Mouse (Mus musculus) heart, embryonic 14.5 days (tissue): ENCODE data around the gene Btnl6. TPM values are rescaled to one million over a fixed set of nuclear protein-coding genes. Genes with fewer than 3 reads are reported as not detected.

ENCODE experiments used
- ATAC-seq: fragments of 200-750 bp; cut with Nextera tagmentation; 2 replicates; pipeline ENCODE4 v1.8.0; 2017; ENCODE audit warnings: low read depth, moderate TSS enrichment; ENCODE audit not compliant: insufficient number of reproducible peaks, insufficient read depth, low FRiP score
- H3K27ac ChIP-seq, 2 experiments: fragments of 200-500 bp in 1 of 2; fragments of 300-500 bp in 1 of 2; sonication (generic) in 1 of 2; replicated peaks in 1 of 2; 2 replicates each; pipeline ENCODE4 v1.5.1; 2012 to 2014; ENCODE audit warnings: low read depth in 2 of 2, low read length in 2 of 2, control low read depth in 1 of 2, mild to moderate bottlenecking in 1 of 2, mixed read lengths in 1 of 2; ENCODE audit not compliant: control insufficient read depth in 1 of 2, insufficient read depth in 1 of 2
- H3K27me3 ChIP-seq: fragments of 300-500 bp; sonication (generic); 2 replicates; pipeline ENCODE4 v1.6.1; 2014; ENCODE audit warnings: mild to moderate bottlenecking, low read length, control low read depth; ENCODE audit not compliant: control insufficient read depth, insufficient read depth
- H3K36me3 ChIP-seq: fragments of 300-500 bp; sonication (generic); 2 replicates; pipeline ENCODE4 v1.6.1; 2014; ENCODE audit warnings: mild to moderate bottlenecking, control low read depth, low read length, mixed read lengths; ENCODE audit not compliant: control insufficient read depth, insufficient read depth
- H3K4me1 ChIP-seq, 2 experiments: fragments of 200-500 bp in 1 of 2; fragments of 300-500 bp in 1 of 2; sonication (generic) in 1 of 2; 2 replicates each; pipeline ENCODE4 v1.6.1; 2012 to 2014; ENCODE audit warnings: low read length in 2 of 2, control low read depth in 1 of 2, mixed read lengths in 1 of 2; ENCODE audit not compliant: control insufficient read depth in 2 of 2, insufficient read depth in 2 of 2
- H3K4me2 ChIP-seq: fragments of 300-500 bp; sonication (generic); 2 replicates; pipeline ENCODE4 v1.6.1; 2014; ENCODE audit warnings: mild to moderate bottlenecking, low read length
- H3K4me3 ChIP-seq, 2 experiments: fragments of 200-500 bp in 1 of 2; fragments of 300-500 bp in 1 of 2; sonication (generic) in 1 of 2; 2 replicates each; pipeline ENCODE4 v1.5.1; 2012 to 2014; ENCODE audit warnings: low read length in 2 of 2, mild to moderate bottlenecking in 2 of 2, control low read depth in 1 of 2, low read depth in 1 of 2, moderate library complexity in 1 of 2; ENCODE audit not compliant: control insufficient read depth in 1 of 2, insufficient read depth in 1 of 2
- H3K9ac ChIP-seq: fragments of 300-500 bp; sonication (generic); 2 replicates; pipeline ENCODE4 v1.6.1; 2014; ENCODE audit warnings: mild to moderate bottlenecking, low read length
- H3K9me3 ChIP-seq: fragments of 300-500 bp; sonication (generic); 2 replicates; pipeline ENCODE4 v1.6.1; 2016; ENCODE audit warnings: low read length, control low read depth; ENCODE audit not compliant: control insufficient read depth
- WGBS: fragments of 180-500 bp; shearing (Covaris S2); extraction: QIAGEN DNeasy Blood & Tissue Kit; methylation state at CpG from one replicate; pipeline ENCODE4 v1.1.7; 2014; 5-methylcytosine and 5-hydroxymethylcytosine counted together
- polyA plus RNA-seq: library from polyadenylated mRNA; unstranded; fragments of >200 nt; fragmentation: Nextera tagmentation; extraction: Ambion mirVana; gene quantifications from 2 replicates; pipeline ENCODE4 v1.2.1, GENCODE M21; 2014

Btnl6 gene
- polyA plus RNA-seq, 1 experiment from 2014 or later: not detected

GRCm38 (mm10) chr17:34559895-34560294 is 42.7 kb upstream of the Btnl6 start:
- WGBS: 26% methylated on average over 15 of the region's 15 CpGs
- Histone ChIP-seq H3K4me3 (no peak overlapping the region), H3K9me3 (0 out of 2 replicates have a peak, but pooled peaks cover 2% of the 10 kb centered on the region), H3K36me3 (no peaks in the 10 kb centered on the region), H3K9ac (no peak overlapping the region), H3K27ac (no peak overlapping the region), H3K27me3 (no peaks in the 10 kb centered on the region), H3K4me1 (peaks cover 8% of the 10 kb centered on the region in 2 experiments), H3K4me2 (no peak overlapping the region)
- ATAC-seq: no peak

DNA sequence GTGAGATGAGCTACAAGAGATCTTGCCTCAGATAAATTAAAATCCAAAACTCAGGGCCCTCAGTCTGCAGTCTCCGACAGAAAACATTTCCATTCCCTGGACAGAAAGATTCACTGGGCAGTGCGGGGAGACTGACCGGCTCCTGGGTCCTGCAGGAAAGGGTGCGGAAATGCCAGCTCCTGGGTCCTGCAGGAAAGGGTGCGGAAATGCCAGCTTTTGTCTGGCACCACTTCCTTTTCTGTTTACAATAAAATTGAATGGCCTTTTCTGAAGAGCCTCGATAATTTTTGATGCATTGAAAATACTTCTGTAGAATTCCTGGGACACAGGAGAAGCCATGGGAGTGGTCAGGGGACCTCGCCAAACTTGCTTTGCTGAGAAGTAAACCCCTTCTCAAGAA is 42.0 kb upstream of the Btnl6 start:
- Histone ChIP-seq H3K4me1 (peaks cover 3% of the 10 kb centered on the region in 2 experiments; a peak in 3 of 4 replicates), H3K9me3 (0 out of 2 replicates have a peak, but pooled peaks cover 2% of the 10 kb centered on the region), H3K4me2 (no peak overlapping the region), H3K27me3 (no peaks in the 10 kb centered on the region), H3K4me3 (no peak overlapping the region), H3K27ac (no peak overlapping the region), H3K36me3 (no peaks in the 10 kb centered on the region), H3K9ac (no peak overlapping the region)
- no peak for ATAC-seq
- WGBS: 81% methylated on average over 7 of the region's 7 CpGs

GRCm38 (mm10) chr17:34557411-34557810 is 40.3 kb upstream of the Btnl6 start:
- H3K9me3 ChIP-seq: 0 out of 2 replicates have a peak, but pooled peaks cover 2% of the 10 kb centered on the region
- H3K4me2 ChIP-seq: no peak overlapping the region
- H3K27me3 ChIP-seq: no peaks in the 10 kb centered on the region
- ATAC-seq: no peak
- no peak overlapping the region for H3K4me3 ChIP-seq
- H3K4me1 ChIP-seq: no peaks in the 10 kb centered on the region; a peak in 1 of 4 replicates
- H3K36me3 ChIP-seq: no peaks in the 10 kb centered on the region
- H3K9ac ChIP-seq: no peak overlapping the region
- WGBS: 74% methylated on average over 11 of the region's 11 CpGs
- H3K27ac ChIP-seq: no peak overlapping the region

GRCm38 (mm10) chr17:34556406-34556805 is 39.3 kb upstream of the Btnl6 start:
- H3K4me2 ChIP-seq: no peak overlapping the region
- H3K4me1 ChIP-seq: no peaks in the 10 kb centered on the region; a peak in 1 of 4 replicates
- H3K4me3 ChIP-seq: no peak overlapping the region
- no peaks in the 10 kb centered on the region for H3K36me3 ChIP-seq
- H3K27ac ChIP-seq: no peak overlapping the region
- no peaks in the 10 kb centered on the region for H3K27me3 ChIP-seq
- H3K9ac ChIP-seq: no peak overlapping the region
- 69% methylated on average over 8 of the region's 8 CpGs for WGBS
- no peak for ATAC-seq
- 0 out of 2 replicates have a peak, but pooled peaks cover 2% of the 10 kb centered on the region for H3K9me3 ChIP-seq

DNA sequence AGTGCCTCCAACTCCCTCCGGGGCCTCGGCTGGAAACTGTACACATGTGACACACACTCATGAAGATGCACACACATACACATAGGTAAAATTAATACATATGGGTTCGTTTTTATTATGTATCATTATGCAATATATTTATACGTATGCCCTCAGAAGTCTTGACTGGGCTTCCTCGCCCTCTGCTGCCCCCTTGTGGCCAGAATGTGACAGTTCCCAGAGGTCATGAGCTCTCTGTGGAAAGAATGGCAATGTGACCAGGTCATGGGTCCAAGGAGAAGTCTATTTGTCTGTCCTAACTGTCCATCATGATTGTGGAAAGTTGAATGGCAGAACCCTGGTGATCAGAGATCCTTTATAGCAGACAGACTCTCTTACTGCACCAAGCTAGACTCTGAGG is 38.3 kb upstream of the Btnl6 start:
- ATAC-seq: no peak
- 24% methylated on average over 5 of the region's 5 CpGs for WGBS

DNA sequence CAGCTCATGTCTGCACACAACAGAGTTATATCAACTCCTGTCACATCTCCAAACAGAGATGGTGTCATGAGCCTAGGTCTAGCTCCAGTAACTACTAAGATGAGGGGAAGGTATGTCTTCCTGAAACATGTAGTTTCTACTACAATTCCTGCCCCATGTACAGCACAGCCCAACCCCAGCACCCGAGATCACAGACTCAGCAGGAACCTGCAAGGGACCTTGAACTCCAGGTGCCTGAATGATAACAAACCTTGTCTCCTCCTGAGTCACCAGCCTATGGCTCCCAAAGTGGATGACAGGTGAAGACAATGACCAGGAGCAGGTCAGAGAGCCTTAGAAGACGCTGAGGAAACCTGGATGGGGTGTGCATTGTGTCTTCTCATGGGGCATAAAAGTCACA is 32.7 kb upstream of the Btnl6 start:
- Histone ChIP-seq H3K9ac (no peak overlapping the region), H3K4me3 (no peak overlapping the region), H3K27ac (no peak overlapping the region), H3K4me2 (no peak overlapping the region), H3K27me3 (no peaks in the 10 kb centered on the region), H3K9me3 (no peaks in the 10 kb centered on the region), H3K36me3 (no peaks in the 10 kb centered on the region), H3K4me1 (no peaks in the 10 kb centered on the region)
- WGBS: 69% methylated on average over 2 of the region's 2 CpGs
- ATAC-seq: no peak

More for the DNA sequence above, 38.3 kb upstream of the Btnl6 start:
- Histone ChIP-seq H3K4me2 (no peak overlapping the region), H3K27ac (no peak overlapping the region), H3K36me3 (no peaks in the 10 kb centered on the region), H3K4me1 (no peaks in the 10 kb centered on the region), H3K4me3 (no peak overlapping the region), H3K9ac (no peak overlapping the region), H3K9me3 (0 out of 2 replicates have a peak, but pooled peaks cover under 1% of the 10 kb centered on the region), H3K27me3 (no peaks in the 10 kb centered on the region)

- Histone ChIP-seq H3K4me1 (no peaks in the 10 kb centered on the region), H3K36me3 (no peaks in the 10 kb centered on the region), H3K4me2 (no peak overlapping the region), H3K9me3 (no peaks in the 10 kb centered on the region), H3K27ac (no peak overlapping the region), H3K9ac (no peak overlapping the region), H3K4me3 (no peak overlapping the region), H3K27me3 (no peaks in the 10 kb centered on the region)
- no peak for ATAC-seq
- 85% methylated on average over 3 of the region's 3 CpGs for WGBS
Measured at GRCm38 (mm10) chr17:34549156-34549555, 32.0 kb upstream of the Btnl6 start.

DNA sequence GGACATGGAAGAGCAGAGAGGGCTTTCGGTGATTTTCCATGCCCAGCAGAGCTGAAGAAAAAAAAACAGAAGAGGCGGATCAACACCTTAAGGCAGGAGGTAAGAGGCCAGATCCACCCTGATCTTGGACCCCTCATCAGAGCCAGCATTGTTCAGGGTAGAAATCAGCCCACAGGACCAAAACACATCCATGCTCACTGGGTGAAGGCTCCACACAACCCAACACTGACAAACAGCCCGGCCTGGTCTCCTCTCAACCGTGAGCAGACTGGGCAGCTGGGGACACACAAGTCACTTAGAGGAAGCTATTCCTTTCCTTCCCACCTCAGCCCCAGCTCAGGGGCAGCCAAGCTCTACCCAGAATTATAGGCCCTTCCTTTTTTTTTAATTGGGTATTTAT is 30.4 kb upstream of the Btnl6 start:
- no peak overlapping the region for H3K9ac ChIP-seq
- no peaks in the 10 kb centered on the region for H3K9me3 ChIP-seq
- WGBS: 86% methylated on average over 4 of the region's 4 CpGs
- H3K4me3 ChIP-seq: no peak overlapping the region
- H3K4me1 ChIP-seq: no peaks in the 10 kb centered on the region
- no peaks in the 10 kb centered on the region for H3K36me3 ChIP-seq
- no peak for ATAC-seq
- no peak overlapping the region for H3K4me2 ChIP-seq
- no peaks in the 10 kb centered on the region for H3K27me3 ChIP-seq
- no peak overlapping the region for H3K27ac ChIP-seq
